Mouse (Mus musculus) urinary bladder, postnatal 10 days (tissue): ENCODE data around the gene Scgb1b3.

ENCODE experiments used
- DNase-seq: peaks from one replicate; pipeline ENCODE4 v3.0.0; 2022; ENCODE audit warnings: low spot score

Scgb1b3 gene

GRCm38 (mm10) chr7:31375292-31375691 is at the start of gene Scgb1b3:
Scgb1b3 (plus strand) TSS chr7:31375592.
- DNase-seq = no peak

- DNase-seq = no peak
Measured at GRCm38 (mm10) chr7:31362022-31362560, 13.3 kb upstream of the Scgb1b3 start, which contains the start of gene Scgb2b3. Scgb2b3 (minus strand) TSS chr7:31362072.
